Mouse (Mus musculus): Measurements from ENCODE around the gene Pum2.

GRCm38 (mm10) chr12:8793410-8794051 lies 119.6 kb downstream of the Pum2 start:
- TF ChIP-seq CTCF (IDR thresholded peaks at IDR 0.05; ENCODE audit: extremely low read depth, insufficient read depth, low read length) (no peak), POLR2A (IDR thresholded peaks at IDR 0.05; ENCODE audit: extremely low read depth, insufficient read depth, low read length) (no peak)
